Mouse (Mus musculus) small intestine, adult 2 months (tissue): Measurements from ENCODE around the gene Trappc3.

Experiments
- CTCF ChIP-seq: fragments of 200-500 bp; IDR thresholded peaks from 2 replicates; pipeline ENCODE4 v1.5.1; 2012; ENCODE audit warnings: low read depth, mild to moderate bottlenecking, control low read depth, inconsistent platforms, low read length, moderate library complexity, mixed read lengths; ENCODE audit not compliant: insufficient replicate concordance, insufficient read length; ENCODE audit errors: extremely low read depth
- POLR2A ChIP-seq: fragments of 200-500 bp; IDR thresholded peaks from 2 replicates; pipeline ENCODE4 v1.6.1; 2012; ENCODE audit warnings: low read depth, mild to moderate bottlenecking, control low read depth, inconsistent platforms, low read length, moderate library complexity

DNA sequence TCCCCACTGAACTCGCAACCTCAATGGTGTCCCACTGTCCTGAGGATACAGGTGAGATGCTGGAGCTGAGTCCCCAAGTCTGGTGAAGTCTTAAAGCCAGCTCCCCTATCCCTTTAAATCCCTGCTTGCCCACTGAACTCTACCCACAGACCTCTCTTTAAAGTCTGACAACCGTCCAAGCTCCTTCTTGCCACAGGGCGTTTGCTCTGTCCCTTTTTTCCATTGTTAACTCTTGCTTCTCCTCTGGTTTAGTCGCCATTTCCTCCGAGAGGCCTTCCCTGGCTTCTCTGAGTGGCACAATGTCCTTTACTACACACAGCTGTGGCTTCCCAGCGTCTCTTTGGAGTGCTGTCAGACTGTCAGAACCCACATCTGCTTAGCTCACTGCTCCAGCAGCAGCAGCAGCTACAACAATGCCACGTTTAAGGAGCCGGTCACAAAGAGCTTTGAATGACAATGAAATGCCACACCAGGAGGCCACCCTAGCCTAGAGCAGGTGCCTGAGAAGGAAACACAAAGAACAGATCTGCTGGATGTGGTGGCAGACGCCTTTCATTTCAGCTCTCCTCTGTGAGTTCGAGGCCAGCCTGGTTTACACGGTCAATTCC, 13.8 kb upstream of the Trappc3 start:
- TF ChIP-seq POLR2A (no peak), CTCF (no peak)
